Mouse (Mus musculus) heart, adult 2 months (tissue): ENCODE results near the gene Aqp12. TPM values are rescaled to one million over a fixed set of nuclear protein-coding genes. Genes with fewer than 3 reads are reported as not detected.

ENCODE experiments used
- DNase-seq, 2 experiments: peaks; one replicate each; pipeline ENCODE4 v3.0.0; 2021
- H3K27ac ChIP-seq: fragments of 200-600 bp; 2 replicates; pipeline ENCODE4 v1.8.1; 2022
- H3K27me3 ChIP-seq: fragments of 200-500 bp; 2 replicates; pipeline ENCODE4 v1.6.1; 2012; ENCODE audit warnings: mild to moderate bottlenecking, low read length, inconsistent platforms, mixed read lengths; ENCODE audit not compliant: control insufficient read depth, insufficient read depth
- H3K36me3 ChIP-seq: fragments of 200-500 bp; 2 replicates; pipeline ENCODE4 v1.6.1; 2012; ENCODE audit warnings: low read length, inconsistent platforms; ENCODE audit not compliant: control insufficient read depth, insufficient read depth
- H3K4me1 ChIP-seq: fragments of 200-500 bp; 2 replicates; pipeline ENCODE4 v1.6.1; 2011; ENCODE audit warnings: low read length; ENCODE audit not compliant: control insufficient read depth, insufficient read depth
- H3K4me3 ChIP-seq: fragments of 200-600 bp; 2 replicates; pipeline ENCODE4 v1.8.1; 2022
- H3K79me2 ChIP-seq: fragments of 200-500 bp; replicated peaks from 2 replicates; pipeline ENCODE4 v1.6.1; 2012; ENCODE audit warnings: mild to moderate bottlenecking, inconsistent platforms, low read length, moderate library complexity, mixed read lengths; ENCODE audit not compliant: control insufficient read depth, insufficient read depth
- H3K9ac ChIP-seq: fragments of 200-500 bp; 2 replicates; pipeline ENCODE4 v1.6.1; 2012; ENCODE audit warnings: low read depth, mild to moderate bottlenecking, control low read depth, inconsistent platforms, low read length, mixed read lengths
- CTCF ChIP-seq: fragments of 200-600 bp; IDR thresholded peaks from 2 replicates; pipeline ENCODE4 v1.8.1; 2022; ENCODE audit warnings: antibody characterized with exemption, mild to moderate bottlenecking, moderate library complexity
- EP300 ChIP-seq: fragments of 200-500 bp; IDR thresholded peaks from 2 replicates; pipeline ENCODE4 v1.6.1; 2011; ENCODE audit warnings: low read depth, low read length, control low read depth; ENCODE audit not compliant: insufficient read depth
- POLR2A ChIP-seq: fragments of 200-500 bp; IDR thresholded peaks from 2 replicates; pipeline ENCODE4 v1.6.1; 2011; ENCODE audit warnings: mild to moderate bottlenecking, low read depth, low read length, control low read depth; ENCODE audit not compliant: insufficient read depth
- WGBS: fragments of 180-500 bp; shearing (Covaris S2); methylation state at CpG from one replicate; pipeline ENCODE4 v1.1.7; 2018; 5-methylcytosine and 5-hydroxymethylcytosine counted together
- intact Hi-C: fragments of 180-260 bp; cut with DNase I; formaldehyde crosslinking; loops from one replicate; pipeline ENCODE4 v1.15.1; 2025
- polyA plus RNA-seq: library from polyadenylated mRNA; depleted of rRNA; stranded (reverse); fragments of >200 nt; gene quantifications from 2 replicates; pipeline ENCODE4 v1.2.3, GENCODE M21; 2012; rRNA removed
- total RNA-seq, 2 experiments: library from RNA; stranded (reverse); gene quantifications; 2 replicates each; pipeline ENCODE4 v1.2.3; 2021

Aqp12 gene
- total and polyA plus RNA-seq, 3 experiments = not detected

DNA sequence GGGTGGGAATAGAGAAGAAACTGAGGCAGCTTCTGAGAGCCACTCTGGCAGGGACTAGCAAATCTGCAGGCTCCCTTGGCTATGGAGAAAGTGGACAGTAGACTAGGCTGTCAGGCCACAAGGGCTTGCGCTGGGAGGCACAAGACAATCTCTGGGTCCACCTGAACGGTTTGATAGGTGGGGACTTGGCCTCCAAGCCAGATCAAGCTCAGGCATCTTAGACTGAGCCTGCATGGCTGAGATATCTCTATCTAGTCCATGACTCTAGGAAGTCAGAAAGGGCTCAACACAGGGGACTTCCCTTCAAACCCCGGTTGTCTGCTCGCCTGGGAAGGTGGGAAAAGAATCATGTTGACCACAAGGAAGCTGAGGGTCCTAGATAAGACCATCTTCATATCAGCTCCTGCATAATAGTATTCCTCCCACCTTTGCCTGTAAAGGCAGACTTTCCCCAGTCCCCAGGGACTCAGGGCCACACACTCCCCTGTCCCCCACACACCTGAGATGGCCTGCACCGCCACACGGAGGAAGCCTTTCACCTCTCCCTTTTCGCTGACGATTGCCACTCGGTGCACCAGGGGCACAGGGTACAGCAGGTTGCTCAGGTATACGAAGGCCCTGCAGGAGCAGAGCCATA lies 40.1 kb downstream of the Aqp12 start:
- Histone ChIP-seq H3K4me1 (no peaks in the 10 kb centered on the region), H3K79me2 (no peaks in the 10 kb centered on the region), H3K27ac (no peak overlapping the region), H3K4me3 (no peak overlapping the region), H3K36me3 (no peaks in the 10 kb centered on the region), H3K27me3 (no peaks in the 10 kb centered on the region), H3K9ac (no peak overlapping the region)
- no peak for DNase-seq
- intact Hi-C loops = no loop called here
- TF ChIP-seq POLR2A (no peak), EP300 (no peak)
- WGBS = 79% methylated on average over 10 of the region's 10 CpGs

DNA sequence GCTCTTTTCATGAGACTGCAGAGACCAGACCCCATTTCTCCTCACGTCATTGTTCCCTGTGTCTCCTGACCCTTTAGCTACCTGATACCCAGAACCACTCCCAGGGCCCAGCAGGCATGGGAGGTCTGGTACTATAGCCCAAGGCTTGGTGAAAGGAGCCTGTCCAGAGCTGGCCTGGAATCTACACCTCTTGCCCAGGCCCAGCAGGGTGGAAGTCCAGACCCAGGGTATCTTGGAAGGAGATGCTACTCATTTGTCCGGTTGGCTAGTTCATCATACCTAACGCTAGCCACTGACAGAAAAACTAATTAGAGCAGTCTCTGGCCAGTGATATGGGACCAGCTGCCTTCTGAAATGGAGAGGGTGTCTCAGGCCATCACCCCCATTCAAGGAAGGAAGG lies 43.9 kb downstream of the Aqp12 start:
- Histone ChIP-seq H3K79me2 (no peaks in the 10 kb centered on the region), H3K27ac (no peak overlapping the region), H3K9ac (no peak overlapping the region), H3K4me3 (no peak overlapping the region), H3K4me1 (no peaks in the 10 kb centered on the region), H3K36me3 (no peaks in the 10 kb centered on the region), H3K27me3 (no peaks in the 10 kb centered on the region)
- 87% methylated on average over 3 of the region's 3 CpGs for WGBS
- no peak for TF ChIP-seq CTCF
- no peak for DNase-seq
- intact Hi-C loops = no loop called here

DNA sequence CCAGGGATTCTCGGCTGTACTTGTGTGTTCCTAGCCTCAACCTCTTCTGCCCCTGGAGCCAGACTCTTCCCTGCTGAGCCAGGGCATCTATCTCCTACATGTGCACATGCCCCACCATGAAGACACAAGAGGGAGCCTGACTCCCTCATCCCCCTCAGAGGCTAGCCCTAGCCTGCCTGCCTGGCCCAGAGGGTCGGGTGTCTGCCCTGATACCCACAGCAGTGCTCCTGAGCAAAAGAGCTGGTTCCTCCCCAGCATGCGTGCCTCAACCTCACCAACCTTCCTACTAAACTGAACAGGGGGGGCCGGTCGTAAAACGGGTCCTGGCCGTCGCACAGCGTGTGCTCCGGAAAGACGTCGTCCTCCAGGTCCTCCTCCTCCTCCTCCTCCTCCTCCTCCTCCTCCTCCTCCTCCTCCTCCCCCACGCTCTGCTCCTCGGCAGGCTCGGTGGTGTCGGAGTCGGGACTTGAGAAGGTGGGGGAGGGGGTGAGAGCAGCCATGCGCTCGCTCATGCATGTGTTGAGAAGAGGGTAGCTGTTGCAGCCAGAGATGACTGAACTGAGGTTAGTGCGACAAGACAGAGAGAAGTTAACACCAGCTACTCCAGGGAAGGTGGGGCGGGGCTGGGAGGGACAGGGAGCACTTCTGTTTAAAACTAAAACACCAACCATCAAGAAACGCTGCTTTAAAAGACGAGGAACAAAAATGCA lies 45.1 kb downstream of the Aqp12 start:
- Histone ChIP-seq H3K36me3 (no peaks in the 10 kb centered on the region), H3K4me1 (no peaks in the 10 kb centered on the region)
- intact Hi-C loops = no loop called here

More for the DNA sequence above, 45.1 kb downstream of the Aqp12 start:
- Histone ChIP-seq H3K9ac (no peak overlapping the region), H3K4me3 (no peak overlapping the region), H3K27me3 (no peaks in the 10 kb centered on the region), H3K79me2 (no peaks in the 10 kb centered on the region), H3K27ac (no peak overlapping the region)
- TF ChIP-seq POLR2A (no peak), EP300 (no peak), CTCF (no peak)
- 60% methylated on average over 21 of the region's 23 CpGs for WGBS
- DNase-seq = no peak

Other genes with a start within 250 kb of the Aqp12 start
- 100 to 1,000 TPM; 428 to 505 TPM for gene Gpc1, start 174.7 kb upstream of the Aqp12 start, total RNA-seq
- 249 and 279 TPM in 2 replicates for gene Gpc1, start 174.7 kb upstream of the Aqp12 start, polyA plus RNA-seq
- gene Ankmy1, start 103.4 kb upstream of the Aqp12 start, total RNA-seq = under 1 TPM in 1 of 2 experiments, not detected in 1; 0.09 TPM
- gene Ankmy1, start 103.4 kb upstream of the Aqp12 start, polyA plus RNA-seq = 0.21 TPM in 1 of 2 replicates, not detected in the other
- 10 to 100 TPM; 15.1 to 15.5 TPM for gene Dusp28, start 99.4 kb upstream of the Aqp12 start, total RNA-seq
- 27.9 and 29.2 TPM in 2 replicates for gene Dusp28, start 99.4 kb upstream of the Aqp12 start, polyA plus RNA-seq
- 10 to 100 TPM; 66.1 to 78.3 TPM for gene Rnpepl1, start 95.6 kb upstream of the Aqp12 start, total RNA-seq
- gene Rnpepl1, start 95.6 kb upstream of the Aqp12 start, polyA plus RNA-seq = 89.8 and 107 TPM in 2 replicates
- gene Capn10, start 72.0 kb upstream of the Aqp12 start, total RNA-seq = 1 to 10 TPM; 5.0 to 5.6 TPM
- gene Capn10, start 72.0 kb upstream of the Aqp12 start, polyA plus RNA-seq = 7.7 and 9.1 TPM in 2 replicates
- 1 to 10 TPM in 1 of 2 experiments, under 1 TPM in 1; 0.50 to 1.0 TPM for gene Gpr35, start 55.5 kb upstream of the Aqp12 start, total RNA-seq
- gene Gpr35, start 55.5 kb upstream of the Aqp12 start, polyA plus RNA-seq = 1.1 and 1.2 TPM in 2 replicates
- 1 to 10 TPM; 1.2 to 2.0 TPM for gene Kif1a, start 95.6 kb downstream of the Aqp12 start, total RNA-seq
- 1.4 and 1.8 TPM in 2 replicates for gene Kif1a, start 95.6 kb downstream of the Aqp12 start, polyA plus RNA-seq
- not detected for gene Agxt, start 128.9 kb downstream of the Aqp12 start, total RNA-seq
- 0.23 TPM in 1 of 2 replicates, not detected in the other for gene Agxt, start 128.9 kb downstream of the Aqp12 start, polyA plus RNA-seq
- gene 2310007B03Rik, start 154.6 kb downstream of the Aqp12 start, total RNA-seq = not detected
- 0.82 TPM in 1 of 2 replicates, not detected in the other for gene 2310007B03Rik, start 154.6 kb downstream of the Aqp12 start, polyA plus RNA-seq
- gene Crocc2, start 162.4 kb downstream of the Aqp12 start, total RNA-seq = under 1 TPM in 1 of 2 experiments, not detected in 1; 0.09 TPM
- 0.20 and 0.35 TPM in 2 replicates for gene Crocc2, start 162.4 kb downstream of the Aqp12 start, polyA plus RNA-seq
- gene Sned1, start 229.5 kb downstream of the Aqp12 start, total RNA-seq = 1 to 10 TPM; 7.2 to 7.6 TPM
- 8.9 and 14.3 TPM in 2 replicates for gene Sned1, start 229.5 kb downstream of the Aqp12 start, polyA plus RNA-seq